Mouse (Mus musculus) ES-Bruce4 (cell line): ENCODE data around the gene Hivep3.

Source experiments
- CTCF ChIP-seq: IDR thresholded peaks from one replicate; pipeline ENCODE4 v1.8.1; 2011; ENCODE audit warnings: low read depth, low read length
- EP300 ChIP-seq: IDR thresholded peaks from 2 replicates; pipeline ENCODE4 v1.6.1; 2011; ENCODE audit warnings: low read depth, low read length; ENCODE audit not compliant: insufficient read depth
- POLR2A ChIP-seq: IDR thresholded peaks from one replicate; pipeline ENCODE4 v1.8.1; 2011; ENCODE audit warnings: low read length; ENCODE audit not compliant: insufficient read depth

GRCm38 (mm10) chr4:119873935-119874334 lies 140.4 kb downstream of the Hivep3 start:
- no peak for TF ChIP-seq CTCF
- no peak for TF ChIP-seq POLR2A
- TF ChIP-seq EP300 = no peak
